Mouse (Mus musculus) layer of hippocampus, adult 2 months (tissue): ENCODE results near the gene Hyal2. TPM values are rescaled to one million over a fixed set of nuclear protein-coding genes. Genes with fewer than 3 reads are reported as not detected.

ENCODE experiments used
- DNase-seq, 2 experiments: peaks; one replicate each; pipeline ENCODE4 v3.0.0; 2022; ENCODE audit warnings: low spot score in 2 of 2
- H3K27ac ChIP-seq: fragments of 200-600 bp; 2 replicates; pipeline ENCODE4 v1.8.1; 2022
- H3K4me3 ChIP-seq: fragments of 200-600 bp; 2 replicates; pipeline ENCODE4 v1.8.1; 2022; ENCODE audit warnings: mild to moderate bottlenecking
- CTCF ChIP-seq: fragments of 200-600 bp; conservative IDR thresholded peaks from 2 replicates; pipeline ENCODE4 v1.8.1; 2022; ENCODE audit warnings: antibody characterized with exemption, mild to moderate bottlenecking, moderate library complexity
- total RNA-seq, 2 experiments: library from RNA; stranded (reverse); gene quantifications; 2 replicates each; pipeline ENCODE4 v1.2.3; 2021

The Hyal2 gene
- total RNA-seq, 2 experiments from 2014 or later, result 11.5 to 16.9 TPM

- Histone ChIP-seq H3K27ac (peak overlapping the region; percentile 15; the same call in 1 of the 2 replicates), H3K4me3 (no peak overlapping the region)
- TF ChIP-seq CTCF, result no peak
- no peak for DNase-seq
Observed at GRCm38 (mm10) chr9:107577871-107578270, 10.1 kb downstream of the Hyal2 start.

GRCm38 (mm10) chr9:107578587-107578986, 10.8 kb downstream of the Hyal2 start, which contains the start of gene Naa80:
TSS of gene Naa80 (plus strand) at chr9:107578887.
- H3K4me3 ChIP-seq, result no peak within 1 kb of the TSS
- no peak for DNase-seq
- peak within 1 kb of the TSS; percentile 92 for H3K27ac ChIP-seq
- TF ChIP-seq CTCF, result no peak

DNA sequence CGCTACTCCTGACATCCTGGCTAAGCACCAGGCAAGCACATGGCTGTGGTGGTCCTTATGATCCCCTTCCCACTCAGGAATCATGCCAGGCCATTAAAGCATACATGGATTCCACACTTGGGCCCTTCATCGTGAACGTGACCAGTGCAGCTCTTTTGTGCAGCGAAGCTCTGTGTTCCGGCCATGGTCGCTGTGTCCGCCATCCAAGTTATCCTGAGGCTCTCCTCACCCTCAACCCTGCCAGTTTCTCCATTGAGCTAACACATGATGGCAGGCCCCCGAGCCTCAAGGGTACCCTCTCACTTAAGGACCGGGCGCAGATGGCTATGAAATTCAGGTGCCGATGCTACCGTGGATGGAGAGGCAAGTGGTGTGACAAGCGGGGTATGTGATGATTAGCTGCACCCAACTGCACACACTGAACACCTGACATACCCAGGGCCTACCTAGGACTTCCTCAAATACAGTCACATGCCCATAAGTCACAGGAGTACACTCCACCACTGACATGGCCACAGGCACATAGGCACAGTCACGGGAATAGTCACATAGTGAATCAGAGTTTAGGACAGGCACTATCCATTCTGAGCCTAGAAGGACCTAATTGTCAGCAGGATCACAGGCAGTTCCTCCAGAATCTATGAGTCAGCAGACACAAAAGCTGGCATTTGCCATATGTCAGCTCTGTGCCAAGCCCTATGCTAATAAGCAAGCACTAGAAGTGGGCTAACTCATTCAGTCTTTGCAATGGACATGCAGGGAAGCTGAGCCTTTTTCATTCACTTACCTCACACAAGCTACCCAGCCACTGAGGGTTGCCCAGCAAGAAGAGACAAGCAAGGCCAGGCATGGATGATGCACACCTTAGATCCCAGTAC, 11.5 kb downstream of the Hyal2 start:
- H3K27ac ChIP-seq, result peak overlapping the region; percentile 92
- peak in 1 of 2 experiments; percentile 33 for DNase-seq
- no peak overlapping the region for H3K4me3 ChIP-seq
- no peak for TF ChIP-seq CTCF

DNA sequence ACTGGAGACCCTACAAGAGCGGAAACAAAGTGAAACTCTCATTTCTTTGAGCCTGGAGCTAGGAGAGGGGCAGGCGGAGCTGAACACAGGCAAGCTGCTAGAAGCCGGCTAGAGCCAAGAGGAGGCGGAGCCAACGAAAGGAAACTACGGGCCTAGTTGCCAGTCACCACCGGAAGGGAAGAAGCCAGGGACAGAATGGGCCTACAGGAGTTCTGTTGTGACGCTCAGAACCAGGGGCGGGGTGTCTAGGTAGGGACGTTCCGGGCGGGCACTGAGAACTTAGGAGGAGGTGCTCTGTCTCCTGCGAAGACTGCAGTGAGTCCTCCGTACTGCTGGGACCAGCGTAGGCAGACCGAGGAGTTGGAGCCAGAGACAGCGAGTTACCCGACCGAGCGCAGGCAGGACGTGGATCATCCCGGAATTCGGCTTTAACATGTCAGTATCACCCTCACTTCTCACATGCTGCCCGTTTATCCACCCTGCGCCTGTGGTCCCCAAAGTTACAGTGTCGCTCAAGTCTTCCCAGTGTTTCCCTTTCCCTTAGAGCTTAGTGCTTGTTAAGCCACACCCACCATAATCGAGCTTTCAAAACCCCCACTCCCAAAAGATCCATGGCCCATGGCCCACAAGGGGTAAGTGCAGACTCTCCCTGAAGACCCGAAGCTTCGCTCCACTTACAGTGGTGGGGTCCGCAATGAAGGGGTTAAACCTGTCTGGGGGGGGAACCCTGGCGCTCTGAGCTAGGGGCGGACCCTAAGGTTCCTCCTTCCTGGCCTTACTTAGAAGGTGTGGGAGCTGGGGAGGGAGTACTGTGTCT, 13.0 kb downstream of the Hyal2 start, which contains the start of gene Hyal3:
Gene Hyal3, plus strand, starts transcription at position 318 of the 817 bp plus-strand sequence.
- Histone ChIP-seq H3K4me3 (peak within 1 kb of the TSS; percentile 72), H3K27ac (peak within 1 kb of the TSS; percentile 92)
- peak; percentile 85 to 93 for DNase-seq
- no peak for TF ChIP-seq CTCF

DNA sequence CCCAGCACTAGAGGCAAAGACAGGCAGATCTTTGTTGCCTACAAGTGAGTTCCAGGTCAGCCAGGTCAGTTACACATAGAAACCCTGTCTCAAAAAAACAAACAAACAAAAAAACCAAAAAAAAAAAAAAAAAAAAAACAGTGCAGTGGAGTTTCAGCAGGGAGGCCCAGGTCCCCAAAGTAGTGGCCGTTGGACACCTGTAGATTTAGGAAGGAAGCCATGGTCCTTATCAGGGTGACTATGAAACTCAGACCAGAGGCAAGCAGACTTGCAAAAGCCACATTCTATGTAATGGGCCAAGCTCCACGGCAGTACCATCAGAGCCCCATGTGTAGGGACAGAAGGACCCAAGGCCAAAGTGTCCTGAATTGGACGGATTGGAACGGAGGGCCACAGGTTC, 13.8 kb downstream of the Hyal2 start:
- TF ChIP-seq CTCF, result no peak
- DNase-seq, result no peak
- Histone ChIP-seq H3K4me3 (peak overlapping the region; percentile 72; the same call in 1 of the 2 replicates), H3K27ac (no peak overlapping the region)

DNA sequence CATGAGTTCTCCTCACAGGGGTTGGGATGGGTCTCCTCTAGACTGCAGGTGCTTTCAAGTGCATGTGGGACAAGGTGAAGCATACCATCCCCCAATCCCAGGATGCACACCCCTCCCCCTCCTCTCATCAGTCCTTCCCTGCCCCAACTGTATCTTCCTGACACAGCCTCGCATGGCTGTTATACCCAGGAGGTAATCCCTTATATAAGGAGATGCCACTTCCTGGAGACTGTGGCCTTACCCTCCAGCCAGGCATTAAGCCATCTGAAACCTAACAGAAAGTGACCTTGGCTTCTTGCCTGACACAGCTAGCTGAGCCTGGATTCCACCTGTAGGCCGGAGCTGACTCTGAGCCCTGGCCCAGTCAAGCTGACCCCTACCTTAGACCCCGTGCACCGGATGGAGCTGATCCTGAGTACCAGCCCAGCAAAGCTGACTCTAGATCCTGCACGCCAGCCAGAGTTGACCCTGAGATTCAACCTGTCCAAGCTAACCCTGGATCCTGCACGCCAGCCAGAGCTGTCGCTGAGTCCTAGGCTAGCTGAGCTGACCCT, 14.8 kb downstream of the Hyal2 start:
- H3K4me3 ChIP-seq, result no peak overlapping the region
- no peak for DNase-seq
- no peak overlapping the region for H3K27ac ChIP-seq
- no peak for TF ChIP-seq CTCF

DNA sequence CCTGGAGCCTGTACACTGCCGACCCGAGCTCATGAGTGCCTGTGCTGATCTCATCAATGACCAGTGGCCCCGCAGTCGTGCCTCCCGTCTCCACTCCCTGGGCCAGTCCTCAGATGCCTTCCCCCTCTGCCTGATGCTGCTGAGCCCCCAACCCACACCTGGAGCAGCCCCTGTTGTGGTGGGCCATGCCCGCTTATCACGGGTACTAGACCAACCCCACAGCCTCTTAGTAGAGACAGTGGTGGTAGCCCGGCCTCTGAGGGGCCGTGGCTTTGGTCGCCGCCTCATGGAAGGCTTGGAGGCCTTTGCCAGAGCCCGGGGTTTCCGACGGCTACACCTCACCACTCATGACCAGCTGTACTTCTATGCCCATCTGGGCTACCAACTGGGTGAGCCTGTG, 15.4 kb downstream of the Hyal2 start:
- no peak for DNase-seq
- Histone ChIP-seq H3K27ac (no peak overlapping the region), H3K4me3 (no peak overlapping the region)
- TF ChIP-seq CTCF, result no peak

GRCm38 (mm10) chr9:107586504-107586903, 18.8 kb downstream of the Hyal2 start:
- Histone ChIP-seq H3K4me3 (no peak overlapping the region), H3K27ac (no peak overlapping the region)
- no peak for DNase-seq
- TF ChIP-seq CTCF, result no peak

- Histone ChIP-seq H3K4me3 (peak within 1 kb of the TSS; percentile 74), H3K27ac (peak within 1 kb of the TSS; percentile 76)
- peak; percentile 95 to 99 for DNase-seq
- TF ChIP-seq CTCF, result no peak
Observed at GRCm38 (mm10) chr9:107586974-107587832, 19.5 kb downstream of the Hyal2 start, which contains the start of gene Ifrd2. TSS of gene Ifrd2 (plus strand) at chr9:107587642.

- no peak for TF ChIP-seq CTCF
- peak overlapping the region; percentile 74 for H3K4me3 ChIP-seq
- DNase-seq, result peak in 1 of 2 experiments; percentile 31
- peak overlapping the region; percentile 76 for H3K27ac ChIP-seq
Observed at GRCm38 (mm10) chr9:107587833-107588639, 20.3 kb downstream of the Hyal2 start.
